Mouse (Mus musculus) myocyte (in vitro differentiated cells): ENCODE measurements around the gene Fbxo11. TPM values are rescaled to one million over a fixed set of nuclear protein-coding genes. Genes with fewer than 3 reads are reported as not detected.
A peak's percentile ranks its signal among the peaks of the same experiment; 100 is the strongest.

ENCODE experiments used
- H3K27me3 ChIP-seq: one replicate; pipeline ENCODE4 v1.6.1; 2011; ENCODE audit not compliant: control insufficient read depth, insufficient read depth, insufficient read length
- H3K36me3 ChIP-seq: one replicate; pipeline ENCODE4 v1.6.1; 2011; ENCODE audit not compliant: control insufficient read depth, insufficient read depth
- H3K4me2 ChIP-seq: one replicate; pipeline ENCODE4 v1.6.1; 2011; ENCODE audit warnings: low read depth, control low read depth
- H3K4me3 ChIP-seq: one replicate; pipeline ENCODE4 v1.5.1; 2011; ENCODE audit warnings: mild to moderate bottlenecking, control low read depth, moderate library complexity
- H3K79me2 ChIP-seq: one replicate; pipeline ENCODE4 v1.6.1; 2011; ENCODE audit not compliant: control insufficient read depth, insufficient read depth
- H3ac ChIP-seq: one replicate; pipeline ENCODE4 v1.6.1; 2011; ENCODE audit not compliant: control insufficient read depth, insufficient read length
- CEBPB ChIP-seq: IDR thresholded peaks from 2 replicates; pipeline ENCODE4 v1.6.1; 2011; ENCODE audit warnings: mild to moderate bottlenecking, moderate library complexity; ENCODE audit not compliant: poor library complexity, insufficient read depth, severe bottlenecking
- E2F4 ChIP-seq: IDR thresholded peaks from one replicate; pipeline ENCODE4 v1.6.1; 2011; ENCODE audit warnings: mild to moderate bottlenecking, control low read depth, moderate library complexity; ENCODE audit not compliant: insufficient read depth
- MAX ChIP-seq: IDR thresholded peaks from one replicate; pipeline ENCODE4 v1.6.1; 2011; ENCODE audit warnings: low read depth, mild to moderate bottlenecking, control low read depth
- MYOD1 ChIP-seq, 3 experiments: IDR thresholded peaks; one replicate each; pipeline ENCODE4 v1.6.1; 2011; ENCODE audit warnings: control low read depth in 2 of 3, low read depth in 2 of 3, mild to moderate bottlenecking in 2 of 3, moderate library complexity in 1 of 3; ENCODE audit not compliant: insufficient read length in 2 of 3, control insufficient read depth in 1 of 3
- MYOG ChIP-seq, 3 experiments: IDR thresholded peaks; one replicate each; pipeline ENCODE4 v1.6.1; 2011; ENCODE audit warnings: control low read depth in 2 of 3, low read depth in 2 of 3, mild to moderate bottlenecking in 2 of 3; ENCODE audit not compliant: insufficient read length in 2 of 3, control insufficient read depth in 1 of 3, insufficient read depth in 1 of 3
- POLR2A ChIP-seq: IDR thresholded peaks from one replicate; pipeline ENCODE4 v1.6.1; 2011; ENCODE audit warnings: low read depth, mild to moderate bottlenecking, control low read depth, moderate library complexity; ENCODE audit not compliant: insufficient read length
- POLR2AphosphoS2 ChIP-seq: IDR thresholded peaks from one replicate; pipeline ENCODE4 v1.6.1; 2011; ENCODE audit warnings: low read depth, control low read depth; ENCODE audit not compliant: insufficient read length
- REST ChIP-seq: IDR thresholded peaks from one replicate; pipeline ENCODE4 v1.6.1; 2011; ENCODE audit warnings: mild to moderate bottlenecking, control low read depth, moderate library complexity; ENCODE audit not compliant: insufficient read depth, insufficient read length
- SRF ChIP-seq: IDR thresholded peaks from one replicate; pipeline ENCODE4 v1.6.1; 2011; ENCODE audit warnings: low read depth; ENCODE audit not compliant: control insufficient read depth, insufficient read length
- TCF12 ChIP-seq: IDR thresholded peaks from one replicate; pipeline ENCODE4 v1.6.1; 2011; ENCODE audit warnings: mild to moderate bottlenecking, control low read depth; ENCODE audit not compliant: poor library complexity, insufficient read depth, severe bottlenecking
- TCF3 ChIP-seq: IDR thresholded peaks from one replicate; pipeline ENCODE4 v1.6.1; 2011; ENCODE audit warnings: low read depth, control low read depth; ENCODE audit not compliant: insufficient read length
- USF1 ChIP-seq: IDR thresholded peaks from one replicate; pipeline ENCODE4 v1.6.1; 2011; ENCODE audit warnings: low read depth, mild to moderate bottlenecking, control low read depth, moderate library complexity
- polyA plus RNA-seq: library from polyadenylated mRNA; unstranded; fragments of >200 nt; fragmentation: generic; extraction: Trizol; gene quantifications from one replicate; pipeline ENCODE4 v1.2.1, GENCODE M21; 2012; ENCODE audit warnings: missing spikeins

Gene Fbxo11
- 15.4 TPM for polyA plus RNA-seq

- H3K79me2 ChIP-seq: peaks cover 61% of the 10 kb centered on the region
- no peaks in the 10 kb centered on the region for H3K36me3 ChIP-seq
- peak within 1 kb of the TSS; percentile 90 for H3K4me3 ChIP-seq
- peak within 1 kb of the TSS; percentile 99 for H3ac ChIP-seq
- peak within 1 kb of the TSS; percentile 97 for H3K4me2 ChIP-seq
- TF ChIP-seq CEBPB: no peak
- peak; percentile 28 for TF ChIP-seq POLR2A
- no peak for TF ChIP-seq REST
- TF ChIP-seq TCF3: no peak
- TF ChIP-seq SRF: no peak
- TF ChIP-seq POLR2AphosphoS2: no peak
- TF ChIP-seq MYOD1 (IDR thresholded peaks at IDR 0.05; ENCODE audit: control insufficient read depth in 1 of 3, insufficient read length in 2 of 3, low read depth in 2 of 3): peak in 1 of 3 experiments; percentile 10
- TF ChIP-seq TCF12: no peak
- no peak for TF ChIP-seq MYOG (IDR thresholded peaks at IDR 0.05; ENCODE audit: control insufficient read depth in 1 of 3, insufficient read depth in 1 of 3, insufficient read length in 2 of 3, low read depth in 2 of 3)
- no peak for TF ChIP-seq USF1
- TF ChIP-seq E2F4: no peak
- no peaks in the 10 kb centered on the region for H3K27me3 ChIP-seq
Measured at GRCm38 (mm10) chr17:88065031-88065800, at the start of gene Fbxo11. TSS of gene Fbxo11 (minus strand) at chr17:88065291.

GRCm38 (mm10) chr17:88113883-88114229 is 48.8 kb upstream of the Fbxo11 start:
- H3ac ChIP-seq: no peak overlapping the region
- H3K4me2 ChIP-seq: no peak overlapping the region
- H3K79me2 ChIP-seq: no peaks in the 10 kb centered on the region
- H3K4me3 ChIP-seq: no peak overlapping the region
- no peaks in the 10 kb centered on the region for H3K36me3 ChIP-seq
- H3K27me3 ChIP-seq: no peaks in the 10 kb centered on the region
- TF ChIP-seq TCF12: no peak
- TF ChIP-seq MAX: no peak
- TF ChIP-seq POLR2A: no peak
- no peak for TF ChIP-seq TCF3
- TF ChIP-seq REST: no peak
- TF ChIP-seq E2F4: no peak
- TF ChIP-seq MYOG (IDR thresholded peaks at IDR 0.05; ENCODE audit: control insufficient read depth in 1 of 3, insufficient read depth in 1 of 3, insufficient read length in 2 of 3, low read depth in 2 of 3): no peak
- no peak for TF ChIP-seq MYOD1 (IDR thresholded peaks at IDR 0.05; ENCODE audit: control insufficient read depth in 1 of 3, insufficient read length in 2 of 3, low read depth in 2 of 3)
- no peak for TF ChIP-seq POLR2AphosphoS2
- TF ChIP-seq SRF: no peak
- no peak for TF ChIP-seq USF1

- H3K36me3 ChIP-seq: no peaks in the 10 kb centered on the region
- no peak overlapping the region for H3ac ChIP-seq
- no peak overlapping the region for H3K4me2 ChIP-seq
- no peak for TF ChIP-seq TCF3
- no peak for TF ChIP-seq TCF12
- no peak for TF ChIP-seq USF1
- TF ChIP-seq MYOG (IDR thresholded peaks at IDR 0.05; ENCODE audit: control insufficient read depth in 1 of 3, insufficient read depth in 1 of 3, insufficient read length in 2 of 3, low read depth in 2 of 3): no peak
- TF ChIP-seq REST: no peak
- no peak for TF ChIP-seq MYOD1 (IDR thresholded peaks at IDR 0.05; ENCODE audit: control insufficient read depth in 1 of 3, insufficient read length in 2 of 3, low read depth in 2 of 3)
- no peak for TF ChIP-seq MAX
- no peak for TF ChIP-seq SRF
- TF ChIP-seq E2F4: no peak
- no peak for TF ChIP-seq POLR2AphosphoS2
- no peak for TF ChIP-seq CEBPB
- TF ChIP-seq POLR2A: no peak
- no peaks in the 10 kb centered on the region for H3K79me2 ChIP-seq
- H3K4me3 ChIP-seq: no peak overlapping the region
- no peaks in the 10 kb centered on the region for H3K27me3 ChIP-seq
Measured at GRCm38 (mm10) chr17:88113015-88113882, 48.2 kb upstream of the Fbxo11 start.

- Histone ChIP-seq H3K4me3 (no peak overlapping the region), H3K27me3 (no peaks in the 10 kb centered on the region), H3K79me2 (no peaks in the 10 kb centered on the region), H3K4me2 (peak overlapping the region; percentile 49), H3K36me3 (no peaks in the 10 kb centered on the region), H3ac (no peak overlapping the region)
- TF ChIP-seq SRF: no peak
- TF ChIP-seq CEBPB: no peak
- TF ChIP-seq MAX: no peak
- no peak for TF ChIP-seq USF1
- TF ChIP-seq POLR2AphosphoS2: no peak
- TF ChIP-seq MYOD1 (IDR thresholded peaks at IDR 0.05; ENCODE audit: control insufficient read depth in 1 of 3, insufficient read length in 2 of 3, low read depth in 2 of 3): peak in 1 of 3 experiments; percentile 36
Measured at GRCm38 (mm10) chr17:88111865-88112645, 47.0 kb upstream of the Fbxo11 start.
